Mouse (Mus musculus) neural tube, embryonic 11.5 days (tissue): ENCODE data around the gene Mcub. TPM values are rescaled to one million over a fixed set of nuclear protein-coding genes. Genes with fewer than 3 reads are reported as not detected.

Source experiments
- ATAC-seq: fragments of 200-750 bp; cut with Nextera tagmentation; 2 replicates; pipeline ENCODE4 v1.8.0; 2017; ENCODE audit warnings: moderate number of reproducible peaks, mild to moderate bottlenecking, moderate TSS enrichment, moderate library complexity; ENCODE audit not compliant: insufficient read depth, low FRiP score, low TSS enrichment
- DNase-seq: peaks from one replicate; pipeline ENCODE4 v3.0.0-alpha.2; 2015; ENCODE audit warnings: low spot score
- H3K27ac ChIP-seq: fragments of 300-500 bp; sonication (generic); 2 replicates; pipeline ENCODE4 v1.5.1; 2014; ENCODE audit warnings: low read depth, mild to moderate bottlenecking, low read length
- H3K27me3 ChIP-seq: fragments of 300-500 bp; sonication (generic); 2 replicates; pipeline ENCODE4 v1.6.1; 2014; ENCODE audit warnings: mild to moderate bottlenecking, low read length, mixed read lengths; ENCODE audit not compliant: control insufficient read depth, insufficient read depth
- H3K36me3 ChIP-seq: fragments of 300-500 bp; sonication (generic); 2 replicates; pipeline ENCODE4 v1.6.1; 2014; ENCODE audit warnings: mild to moderate bottlenecking, low read length, moderate library complexity, mixed read lengths; ENCODE audit not compliant: control insufficient read depth, insufficient read depth
- H3K4me1 ChIP-seq: fragments of 300-500 bp; sonication (generic); 2 replicates; pipeline ENCODE4 v1.6.1; 2014; ENCODE audit warnings: low read length, mixed read lengths; ENCODE audit not compliant: control insufficient read depth, insufficient read depth
- H3K4me2 ChIP-seq: fragments of 300-500 bp; sonication (generic); 2 replicates; pipeline ENCODE4 v1.6.1; 2014; ENCODE audit warnings: low read depth, mild to moderate bottlenecking, moderate library complexity
- H3K4me3 ChIP-seq: fragments of 300-500 bp; sonication (generic); 2 replicates; pipeline ENCODE4 v1.5.1; 2014; ENCODE audit warnings: low read depth, low read length
- H3K9ac ChIP-seq: fragments of 300-500 bp; sonication (generic); 2 replicates; pipeline ENCODE4 v1.6.1; 2014; ENCODE audit warnings: mild to moderate bottlenecking, low read length
- H3K9me3 ChIP-seq: fragments of 300-500 bp; sonication (generic); 2 replicates; pipeline ENCODE4 v1.6.1; 2016; ENCODE audit warnings: low read length; ENCODE audit not compliant: control insufficient read depth
- WGBS: fragments of 180-500 bp; shearing (Covaris S2); extraction: QIAGEN DNeasy Blood & Tissue Kit; methylation state at CpG from one replicate; pipeline ENCODE4 v1.1.7; 2014; 5-methylcytosine and 5-hydroxymethylcytosine counted together
- polyA plus RNA-seq: library from polyadenylated mRNA; unstranded; fragments of >200 nt; fragmentation: Nextera tagmentation; extraction: Ambion mirVana; gene quantifications from 2 replicates; pipeline ENCODE4 v1.2.1, GENCODE M21; 2014

Mcub gene
- polyA plus RNA-seq, 1 experiment from 2014 or later, result 1.0 TPM

DNA sequence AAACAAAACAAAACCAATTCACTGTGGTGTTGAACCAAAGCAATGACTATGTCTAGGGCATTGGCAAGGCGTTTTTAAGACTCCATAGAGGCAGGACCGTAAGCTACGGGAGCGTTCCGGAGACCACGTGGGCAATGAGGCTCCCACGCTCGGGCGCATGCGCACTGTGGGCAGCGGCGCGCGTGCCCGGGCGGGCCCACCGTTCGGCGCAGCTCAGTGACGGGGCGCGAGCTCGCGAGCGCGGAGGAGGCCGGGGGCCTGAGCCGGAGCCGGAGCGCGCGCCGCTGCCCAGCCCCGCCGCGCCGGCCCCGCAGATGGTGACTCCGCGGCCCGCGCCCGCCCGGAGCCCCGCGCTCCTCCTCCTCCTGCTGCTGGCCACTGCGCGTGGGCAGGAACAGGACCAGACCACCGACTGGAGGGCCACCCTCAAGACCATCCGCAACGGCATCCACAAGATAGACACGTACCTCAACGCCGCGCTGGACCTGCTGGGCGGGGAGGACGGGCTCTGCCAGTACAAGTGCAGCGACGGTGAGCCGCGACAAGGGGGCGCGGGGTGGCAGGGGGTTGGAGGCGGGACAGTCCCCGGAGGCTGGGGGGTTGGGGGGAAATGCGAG is 91.5 kb downstream of the Mcub start, which contains the start of gene Pla2g12a:
Pla2g12a (plus strand) TSS at position 202 of the 617 bp plus-strand sequence.
- H3K9me3 ChIP-seq, result no peaks in the 10 kb centered on the region
- peak within 1 kb of the TSS; percentile 51 for H3K4me3 ChIP-seq
- H3K4me1 ChIP-seq, result no peaks in the 10 kb centered on the region
- peak; percentile 95 for DNase-seq
- H3K27me3 ChIP-seq, result no peaks in the 10 kb centered on the region
- peak within 1 kb of the TSS; percentile 24; the same call in 1 of the 2 replicates for H3K27ac ChIP-seq
- H3K4me2 ChIP-seq, result peak within 1 kb of the TSS; percentile 90
- under 1% methylated on average over 63 of the region's 66 CpGs for WGBS
- H3K36me3 ChIP-seq, result no peaks in the 10 kb centered on the region
- peak within 1 kb of the TSS; percentile 66 for H3K9ac ChIP-seq
- ATAC-seq, result peak; percentile 90

DNA sequence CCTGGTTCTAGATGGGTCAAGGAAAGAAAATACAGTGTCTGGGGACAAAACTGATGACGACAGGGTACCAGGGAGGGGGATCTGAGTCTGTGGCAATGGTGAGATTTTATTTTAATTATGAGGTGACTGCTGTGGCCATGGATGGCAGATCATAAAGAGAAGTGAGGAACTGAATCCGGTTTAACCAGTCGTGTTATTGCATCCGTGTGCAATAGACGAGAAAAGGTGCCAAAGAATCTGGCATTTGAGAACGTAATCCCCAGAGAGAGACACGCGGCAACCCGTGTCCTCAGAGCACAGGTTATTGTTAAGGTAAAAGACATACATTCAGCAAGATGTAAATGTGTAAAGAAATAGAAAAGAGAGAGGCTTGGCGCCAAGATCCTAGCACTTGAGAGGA is 92.7 kb downstream of the Mcub start:
- no peak for DNase-seq
- H3K9me3 ChIP-seq, result no peaks in the 10 kb centered on the region
- no peaks in the 10 kb centered on the region for H3K27me3 ChIP-seq
- ATAC-seq, result no peak
- H3K27ac ChIP-seq, result no peak overlapping the region
- H3K4me3 ChIP-seq, result no peak overlapping the region
- H3K9ac ChIP-seq, result no peak overlapping the region; the same call in 1 of the 2 replicates
- no peaks in the 10 kb centered on the region for H3K4me1 ChIP-seq
- H3K4me2 ChIP-seq, result no peak overlapping the region
- WGBS, result 94% methylated on average over 10 of the region's 10 CpGs
- H3K36me3 ChIP-seq, result no peaks in the 10 kb centered on the region

Other genes with a start within 250 kb of the Mcub start
- 0.59 and 1.7 TPM in 2 replicates for gene Egf, start 214.9 kb downstream of the Mcub start, polyA plus RNA-seq
- not detected in 2 replicates for gene Lrit3, start 166.2 kb downstream of the Mcub start, polyA plus RNA-seq
- gene Rrh, start 147.6 kb downstream of the Mcub start, polyA plus RNA-seq, result not detected in 2 replicates
- 39.1 and 50.2 TPM in 2 replicates for gene Gar1, start 138.8 kb downstream of the Mcub start, polyA plus RNA-seq
- gene Cfi, start 134.3 kb downstream of the Mcub start, polyA plus RNA-seq, result 0.15 TPM in 1 of 2 replicates, not detected in the other
- 20.9 and 22.9 TPM in 2 replicates for gene Pla2g12a, start 91.6 kb downstream of the Mcub start, polyA plus RNA-seq
- gene Casp6, start 68.8 kb downstream of the Mcub start, polyA plus RNA-seq, result 58.5 and 60.4 TPM in 2 replicates
- gene Sec24b, start 91.3 kb upstream of the Mcub start, polyA plus RNA-seq, result 33.0 and 35.6 TPM in 2 replicates
- gene Col25a1, start 161.3 kb upstream of the Mcub start, polyA plus RNA-seq, result 7.2 and 10.0 TPM in 2 replicates